Mouse (Mus musculus): ENCODE results near the gene Spdef.

Gene Spdef
- long read RNA-seq, experiment 1, result 0 reads
- long read RNA-seq, experiment 2, result 0 reads

DNA sequence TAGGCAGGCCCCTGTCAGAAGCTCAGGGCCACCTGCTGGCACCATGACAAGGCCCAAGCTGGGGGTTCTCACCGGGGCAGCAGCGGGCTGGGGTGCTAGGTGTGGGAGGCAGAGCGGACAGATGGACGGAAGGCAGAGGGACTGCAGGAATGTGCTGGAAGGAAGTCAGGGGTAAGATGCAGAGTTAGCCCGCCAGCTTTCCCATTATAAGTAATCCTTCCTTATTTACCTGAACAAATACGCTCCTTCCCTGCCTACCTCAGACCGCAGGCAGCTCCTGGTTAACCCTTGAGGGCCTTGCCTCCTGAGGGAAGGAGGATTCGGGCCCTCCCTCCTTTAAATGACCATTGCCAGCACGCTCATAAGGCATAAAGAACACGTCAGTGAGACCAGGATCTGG is at the start of gene Spdef:
Gene Spdef (minus strand): TSS at position 186 of the 400 bp plus-strand sequence.
- intact Hi-C loops (cut with DNase I), result no loop called here

DNA sequence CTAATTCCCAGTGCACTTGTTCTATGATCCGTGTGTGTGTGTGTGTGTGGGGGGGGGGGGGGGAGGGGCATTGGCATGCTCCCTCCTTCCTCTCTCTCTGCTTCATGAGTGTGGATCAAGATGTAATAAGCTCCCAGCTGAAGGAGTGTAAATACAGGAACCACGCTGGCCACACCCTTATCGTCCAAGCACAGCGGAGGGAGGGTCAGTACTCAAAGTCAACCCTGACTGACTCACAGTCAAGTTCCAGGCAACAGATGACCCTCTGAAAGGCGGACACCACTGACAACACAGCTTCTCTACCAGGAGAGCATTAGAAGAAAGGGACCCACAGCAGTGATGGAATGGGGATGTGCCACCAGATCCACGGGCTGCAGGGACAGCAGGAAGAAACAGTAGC is 49.1 kb upstream of the Spdef start:
- intact Hi-C loops (cut with DNase I), result no loop called here

DNA sequence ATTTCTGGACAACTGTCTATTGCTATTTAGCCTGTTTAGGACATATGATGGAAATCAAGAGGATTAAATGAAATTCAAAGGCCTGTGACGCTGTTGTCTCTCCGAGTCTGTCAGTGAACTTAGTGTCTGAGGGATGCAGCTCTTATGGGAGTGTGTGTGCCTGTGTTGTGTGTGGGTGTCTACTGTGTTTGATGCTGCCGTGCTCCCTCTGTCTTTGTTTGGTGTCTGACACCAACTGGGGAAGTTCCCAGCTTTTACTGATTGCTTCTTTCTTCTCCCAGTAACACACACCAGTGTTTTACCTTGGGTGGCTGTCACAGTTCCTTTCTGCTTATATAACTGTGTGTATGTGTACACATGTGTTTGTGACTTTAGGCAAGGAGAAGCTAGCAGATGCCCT is 45.4 kb upstream of the Spdef start:
- intact Hi-C loops (cut with DNase I), result no loop called here

DNA sequence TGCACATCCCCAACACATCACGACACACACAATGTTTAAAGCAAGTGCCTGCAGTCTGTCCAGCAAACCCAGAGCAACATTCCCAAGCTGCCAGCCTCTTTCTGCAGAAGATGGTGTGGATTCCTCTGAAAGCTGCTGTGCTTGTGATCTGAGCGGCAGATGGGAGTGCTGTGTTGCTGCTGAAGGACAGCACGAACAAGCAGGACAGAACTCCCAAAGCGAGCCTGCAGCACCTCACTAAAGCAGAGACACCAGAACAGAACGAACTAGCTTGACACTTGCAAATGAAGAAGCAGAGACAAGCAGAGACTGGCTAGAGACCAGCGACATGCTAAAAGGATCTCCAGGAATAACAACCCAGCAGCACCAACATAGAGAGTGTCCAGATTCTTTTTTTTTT is 42.9 kb upstream of the Spdef start:
- intact Hi-C loops (cut with DNase I), result no loop called here

DNA sequence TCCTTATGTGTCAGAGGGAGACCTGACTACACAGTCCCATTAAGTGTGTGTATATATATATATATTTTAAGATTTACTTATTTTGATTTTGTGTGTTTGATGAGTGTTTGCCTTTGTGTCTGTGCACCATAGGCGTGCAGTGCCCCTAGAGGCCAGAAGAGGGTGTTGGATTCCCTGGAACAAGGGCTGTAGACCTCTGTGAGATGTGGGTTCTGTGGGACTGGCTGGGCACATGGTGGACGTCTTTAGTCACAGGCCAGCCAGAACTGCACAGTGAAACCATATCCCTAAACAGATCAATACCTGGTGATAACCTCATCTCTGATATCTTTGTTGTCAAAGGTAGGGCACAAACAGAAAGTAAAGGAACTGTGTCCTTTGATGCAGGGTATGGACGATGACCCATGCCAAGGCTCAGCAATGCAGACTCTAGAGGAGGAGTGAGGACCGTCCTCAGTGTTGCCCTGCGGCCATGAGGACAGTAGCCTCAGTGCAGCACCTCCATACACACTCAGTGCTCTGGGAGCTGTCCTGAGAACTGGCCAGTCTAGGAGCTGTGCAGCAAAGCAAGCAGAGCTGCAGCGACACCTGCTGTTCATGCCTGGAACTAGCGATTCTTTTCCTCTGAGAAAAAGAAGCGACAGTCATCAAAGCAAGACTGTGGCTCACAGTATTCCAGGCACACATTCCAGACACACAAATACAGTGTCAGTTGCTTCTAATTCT is 40.2 kb upstream of the Spdef start:
- intact Hi-C loops (cut with DNase I), result loop anchor here (10.0 kb wide), 1 partner anchor 204 kb away; the partner anchor contains the start of gene AI413582

DNA sequence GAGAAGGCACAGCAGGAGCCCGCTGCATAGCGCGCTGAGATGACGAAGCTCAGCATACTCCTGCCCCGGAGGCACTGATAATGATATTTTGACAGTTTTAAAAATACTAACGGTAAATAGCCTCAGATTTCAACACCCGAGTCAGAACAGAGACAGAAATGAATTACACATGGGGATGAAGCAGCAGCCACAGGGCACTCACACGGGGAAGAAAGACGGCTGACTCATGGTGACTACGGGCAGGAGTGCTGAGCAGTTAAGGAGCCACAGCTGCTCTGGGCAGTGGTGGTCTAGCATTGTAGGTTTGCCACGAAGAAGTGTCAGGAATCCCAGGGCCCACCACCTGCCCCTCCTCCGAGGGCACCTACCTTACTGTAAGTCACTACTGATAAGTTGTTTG is 38.8 kb upstream of the Spdef start:
- intact Hi-C loops (cut with DNase I), result loop anchor here (10.0 kb wide), 1 partner anchor 203 kb away; the partner anchor contains the start of gene AI413582

DNA sequence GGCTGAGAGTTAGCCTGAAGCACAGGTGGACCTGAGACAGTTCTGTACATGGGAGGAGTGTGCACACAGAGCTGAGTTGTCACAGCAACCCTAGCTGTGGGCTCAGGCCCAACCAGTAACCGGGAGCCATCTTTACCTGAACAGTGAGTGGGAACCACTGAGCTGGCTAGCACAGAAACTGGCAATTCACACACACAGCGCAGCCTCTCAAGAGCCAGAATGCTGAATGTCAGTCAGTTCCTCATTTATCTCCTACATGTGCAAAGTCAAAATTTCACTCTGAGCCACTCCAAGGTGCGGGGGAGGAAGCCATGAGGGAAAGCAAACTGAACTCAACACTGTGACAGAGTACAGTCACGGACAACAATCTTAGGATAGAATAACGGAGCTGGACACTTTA is 38.4 kb upstream of the Spdef start:
- intact Hi-C loops (cut with DNase I), result loop anchor here (10.0 kb wide), 1 partner anchor 202 kb away; the partner anchor contains the start of gene AI413582

DNA sequence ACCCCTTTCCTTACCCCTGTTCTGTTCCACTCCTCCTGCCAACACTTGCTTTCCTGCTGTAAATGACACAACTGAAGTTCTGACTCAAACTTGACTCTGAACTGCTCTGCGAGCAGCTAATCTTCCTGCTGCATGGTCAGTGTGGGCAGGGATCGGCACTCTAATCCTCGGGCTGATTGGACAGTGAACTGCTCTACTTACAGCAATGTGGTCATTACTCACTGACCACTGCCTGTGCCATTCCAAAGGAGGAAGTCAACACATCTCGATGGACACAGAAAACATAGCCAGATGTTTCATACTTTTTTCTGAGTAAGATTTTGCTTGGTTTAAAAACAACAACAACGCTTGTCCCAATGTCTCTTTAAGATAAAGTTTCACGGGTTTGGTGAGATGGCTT is 36.3 kb upstream of the Spdef start:
- intact Hi-C loops (cut with DNase I), result loop anchor here (10.0 kb wide), 1 partner anchor 200 kb away; the partner anchor contains the start of gene AI413582

DNA sequence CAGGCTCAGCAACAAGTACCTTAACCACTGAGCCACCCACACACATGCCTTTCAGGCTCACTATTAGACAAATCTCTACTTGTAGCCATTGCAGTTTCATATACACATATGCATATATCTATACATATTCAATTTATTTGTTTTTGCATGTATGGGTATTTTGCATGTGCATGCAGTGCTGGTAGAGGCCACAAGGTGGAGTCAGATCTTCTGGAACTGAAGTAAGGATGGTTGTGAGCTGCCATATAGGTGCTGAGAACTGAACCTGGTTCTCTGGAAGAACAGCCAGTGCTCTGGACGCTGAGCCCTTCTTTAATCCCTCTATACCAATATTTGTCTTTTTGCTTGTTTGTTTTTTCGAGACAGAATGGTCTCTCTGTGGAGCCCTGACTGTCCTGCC is 35.7 kb upstream of the Spdef start:
- intact Hi-C loops (cut with DNase I), result loop anchor here (5.0 to 10.0 kb wide), 3 partner anchors 57 to 200 kb away; partner anchors contain the start of gene AI413582

DNA sequence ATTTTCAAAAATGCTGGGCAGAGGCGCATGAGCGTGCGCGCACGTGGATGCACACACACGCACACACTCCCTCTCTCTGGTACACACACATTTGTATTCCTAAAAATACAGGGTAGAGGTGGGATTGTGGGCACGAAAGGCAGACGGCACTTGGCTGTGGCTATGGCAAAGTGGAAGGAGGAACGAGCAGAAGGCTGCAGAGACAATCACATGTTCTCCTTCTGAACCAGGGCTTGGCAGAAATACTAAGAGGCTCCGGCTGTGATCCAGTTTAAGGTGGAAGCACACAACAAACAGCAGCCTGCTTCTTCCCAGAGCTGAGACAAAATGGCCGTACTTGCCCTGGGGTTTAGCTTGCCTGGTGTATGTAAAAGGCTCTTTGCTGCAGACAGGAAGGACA is 34.1 kb upstream of the Spdef start:
- intact Hi-C loops (cut with DNase I), result loop anchor here (5.0 to 10.0 kb wide), 3 partner anchors 56 to 198 kb away; partner anchors contain the start of gene AI413582

DNA sequence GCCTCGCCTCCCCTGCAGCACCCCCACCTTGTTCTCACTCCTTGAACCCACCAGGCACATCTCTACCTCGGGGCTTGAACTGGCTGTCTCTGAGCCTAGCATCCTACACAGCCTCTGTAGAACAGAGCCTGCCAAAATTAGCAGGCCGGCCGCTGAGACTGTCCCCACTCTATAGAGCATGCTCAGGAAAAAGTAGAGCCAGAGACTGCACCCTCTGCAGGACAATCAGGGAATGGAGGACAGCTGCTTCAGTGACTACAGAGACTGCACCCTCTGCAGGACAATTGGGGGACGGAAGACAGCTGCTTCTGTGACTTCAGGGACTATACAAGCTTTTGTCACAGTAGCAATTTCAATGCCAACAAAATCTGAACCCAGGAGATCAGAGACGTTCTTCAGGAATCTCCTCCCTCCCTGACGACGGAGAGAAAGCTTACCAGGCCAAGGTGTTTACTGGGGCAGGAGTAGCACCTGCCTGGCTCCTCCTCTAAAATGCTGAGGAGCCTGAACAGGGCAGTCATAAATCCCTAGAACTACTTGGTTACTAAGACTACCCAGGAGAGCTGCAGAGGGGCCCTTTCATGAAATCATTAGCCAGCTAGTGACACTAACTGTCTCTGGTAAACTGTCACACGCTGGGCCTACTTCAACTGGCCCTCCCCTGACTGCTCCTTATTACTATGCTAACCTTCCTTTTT is 33.0 kb upstream of the Spdef start:
- intact Hi-C loops (cut with DNase I), result loop anchor here (5.0 to 10.0 kb wide), 3 partner anchors 54 to 197 kb away; partner anchors contain the start of gene AI413582

DNA sequence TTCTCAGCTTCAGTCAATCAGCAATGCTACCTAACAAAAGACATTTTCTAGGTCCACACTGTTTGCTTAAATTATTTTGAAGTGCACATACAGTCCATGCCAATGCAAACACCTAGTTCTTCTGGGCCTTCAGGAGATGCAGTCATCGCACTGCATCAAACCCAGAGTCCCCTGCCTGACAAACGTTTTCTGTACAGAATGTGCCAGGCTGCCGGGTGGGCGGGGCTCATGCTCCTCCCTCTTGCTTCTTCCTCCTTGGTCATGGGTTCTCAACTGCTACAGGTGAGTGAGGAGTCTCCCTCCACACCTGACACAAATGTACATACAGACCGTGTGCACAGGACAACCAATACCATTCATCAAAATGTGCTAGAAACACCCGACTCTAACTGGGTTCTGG is 31.4 kb upstream of the Spdef start:
- intact Hi-C loops (cut with DNase I), result loop anchor here (5.0 to 10.0 kb wide), 3 partner anchors 53 to 195 kb away; partner anchors contain the start of gene AI413582

DNA sequence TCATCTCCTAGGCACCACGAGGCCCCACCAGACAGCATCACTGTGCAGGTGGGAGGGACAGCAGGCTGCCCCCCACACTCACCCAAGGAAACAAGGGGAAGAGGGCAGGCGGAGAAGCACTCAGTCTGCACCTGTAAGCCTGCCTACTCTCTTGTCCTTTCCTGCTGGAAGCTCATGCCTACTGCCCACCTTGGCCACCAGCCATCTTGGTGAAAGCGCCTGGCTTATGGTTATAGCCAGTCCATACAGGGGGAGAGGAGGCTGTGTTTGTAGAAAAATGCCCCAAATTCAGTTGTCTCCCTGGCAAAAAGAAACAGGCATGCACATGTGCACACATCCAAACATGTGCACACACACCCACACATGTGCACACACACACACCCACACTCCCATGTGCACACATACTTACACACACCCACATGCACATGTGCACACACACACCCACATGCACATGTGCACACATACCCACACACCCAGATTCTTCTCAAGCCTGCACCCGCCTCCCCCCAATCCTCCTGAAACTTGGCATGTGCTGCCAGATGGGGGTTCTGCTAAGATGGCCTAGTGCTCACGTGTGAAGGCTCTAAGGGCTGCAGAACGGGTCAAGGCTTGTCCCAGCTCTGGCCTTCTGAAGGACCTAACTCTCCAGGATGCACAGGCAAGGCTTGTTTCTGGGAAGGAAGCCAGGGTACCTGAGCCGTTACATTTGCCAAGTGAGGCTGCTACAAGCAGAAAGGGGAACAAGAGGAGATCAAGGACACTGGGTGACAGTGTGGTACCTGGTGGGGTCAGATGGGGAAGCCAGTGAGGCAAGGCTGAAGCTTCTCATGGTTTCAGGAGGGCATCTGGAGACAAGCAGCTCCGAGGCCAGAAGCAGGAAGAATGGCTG is 22.8 kb upstream of the Spdef start:
- intact Hi-C loops (cut with DNase I), result no loop called here

DNA sequence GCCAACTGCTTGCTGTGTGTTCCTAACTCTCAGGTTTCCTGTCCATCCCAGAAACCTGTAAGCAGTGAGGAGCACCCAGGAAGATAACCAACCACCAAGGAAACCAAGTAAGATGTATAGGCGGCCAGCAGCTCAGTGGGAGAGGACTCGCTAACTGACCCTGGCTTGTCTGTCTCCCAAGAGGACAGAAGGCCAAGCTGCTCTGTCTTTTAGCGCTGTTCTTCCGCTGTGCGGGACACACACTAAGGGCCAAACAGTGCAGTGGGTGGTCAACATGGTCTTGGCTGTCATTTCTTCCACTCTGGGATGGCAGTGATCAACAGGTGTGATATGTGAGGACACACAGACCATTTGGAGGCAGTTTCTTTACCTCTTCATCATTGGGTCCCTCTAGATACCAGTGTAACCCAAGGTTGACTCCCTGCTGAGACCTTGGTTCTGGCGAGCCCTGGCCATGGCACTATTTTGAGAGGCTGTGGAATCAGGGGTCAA is 21.7 kb upstream of the Spdef start:
- intact Hi-C loops (cut with DNase I), result no loop called here

DNA sequence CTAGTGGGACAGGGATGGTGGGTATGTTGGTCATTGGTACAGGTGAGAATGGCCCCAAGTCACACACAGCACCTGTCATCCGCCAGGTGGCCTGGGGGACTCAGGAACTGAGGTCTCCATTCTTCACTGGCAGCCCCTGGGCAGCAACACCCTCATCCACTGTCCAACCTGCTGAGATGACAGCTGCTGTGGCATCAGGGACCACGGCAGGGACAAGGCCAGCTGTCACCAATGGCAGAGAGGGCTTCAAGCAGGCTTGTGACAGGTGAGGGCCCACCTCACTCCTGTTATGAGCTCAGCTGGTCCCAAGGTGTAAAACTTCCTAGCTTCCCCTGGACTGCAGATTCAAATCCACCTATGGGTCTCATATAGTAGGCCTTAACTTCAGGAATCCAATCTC is 19.4 kb upstream of the Spdef start:
- intact Hi-C loops (cut with DNase I), result no loop called here

DNA sequence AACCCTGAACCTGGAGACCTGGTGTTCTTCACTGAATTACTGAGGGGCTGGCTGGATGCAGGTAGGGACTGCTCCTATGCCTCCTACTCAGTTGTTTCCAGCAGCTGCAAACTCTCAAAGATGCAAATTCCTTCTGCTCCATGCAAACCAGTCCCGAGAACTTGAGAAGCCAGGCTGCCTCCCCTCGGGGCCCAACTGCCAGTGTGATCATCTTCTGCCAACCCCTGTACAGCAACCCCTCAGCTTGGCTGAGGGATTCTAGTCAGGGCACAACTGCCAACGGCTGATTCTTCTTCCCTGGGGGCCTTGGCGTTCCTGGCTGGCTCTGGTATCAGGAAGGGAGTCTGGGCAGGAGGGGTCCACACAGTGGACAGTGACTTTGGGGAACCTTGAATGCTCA is 17.7 kb upstream of the Spdef start:
- intact Hi-C loops (cut with DNase I), result no loop called here

DNA sequence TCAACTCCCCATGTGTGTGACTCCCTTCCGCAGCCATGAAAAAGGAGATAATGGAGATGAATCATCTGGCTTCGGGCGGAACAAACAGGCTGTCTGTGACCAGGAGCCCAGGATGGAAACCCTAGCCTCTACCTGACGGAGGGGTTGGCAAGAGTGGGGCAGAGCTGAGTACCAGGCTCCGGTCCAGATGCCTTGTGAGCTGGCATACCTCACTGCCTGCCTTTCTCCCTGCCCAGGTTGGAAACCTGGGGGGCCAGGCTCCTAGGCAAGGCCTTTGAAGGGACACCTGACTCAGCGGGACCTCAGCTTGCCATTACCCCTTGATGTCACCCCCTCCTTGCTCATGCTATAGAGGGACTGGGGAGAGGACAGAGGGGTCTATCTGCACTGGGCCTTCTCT is 12.2 kb upstream of the Spdef start:
- intact Hi-C loops (cut with DNase I), result no loop called here

DNA sequence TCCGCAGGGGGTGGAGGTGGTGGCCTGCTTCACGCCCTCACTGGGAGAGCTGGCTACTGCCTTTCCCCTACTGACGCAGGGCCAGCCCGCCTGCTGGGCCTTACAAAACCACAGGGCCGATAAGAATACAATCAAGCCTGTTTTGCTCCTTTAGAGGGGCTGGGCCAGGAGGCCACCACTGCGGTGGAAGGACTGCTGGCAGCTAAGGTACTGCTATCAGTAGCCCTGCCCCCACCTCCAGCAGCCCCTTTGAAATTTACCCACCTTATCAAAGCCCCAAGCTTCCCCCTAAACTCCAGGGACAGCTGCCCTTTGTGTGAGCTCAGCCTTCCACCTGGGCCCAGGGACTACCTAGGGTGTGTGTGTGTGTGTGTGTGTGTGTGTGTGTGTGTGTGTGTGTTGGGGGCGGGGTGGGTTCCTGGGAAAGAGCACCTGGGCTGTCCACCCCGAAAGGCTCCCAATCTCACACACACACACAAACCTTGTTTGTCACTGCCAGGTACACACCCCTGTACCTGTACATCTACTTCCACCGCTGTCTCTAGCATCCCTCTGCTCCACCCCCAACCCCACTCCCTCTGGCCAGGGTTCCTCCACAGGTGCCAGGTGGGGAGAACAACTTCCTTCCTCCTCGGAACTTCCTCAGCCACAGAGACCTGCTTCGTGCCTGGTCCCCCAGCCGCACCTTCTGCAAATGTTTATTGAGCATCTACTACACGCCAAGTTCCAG is 5.8 kb upstream of the Spdef start:
- intact Hi-C loops (cut with DNase I), result no loop called here

DNA sequence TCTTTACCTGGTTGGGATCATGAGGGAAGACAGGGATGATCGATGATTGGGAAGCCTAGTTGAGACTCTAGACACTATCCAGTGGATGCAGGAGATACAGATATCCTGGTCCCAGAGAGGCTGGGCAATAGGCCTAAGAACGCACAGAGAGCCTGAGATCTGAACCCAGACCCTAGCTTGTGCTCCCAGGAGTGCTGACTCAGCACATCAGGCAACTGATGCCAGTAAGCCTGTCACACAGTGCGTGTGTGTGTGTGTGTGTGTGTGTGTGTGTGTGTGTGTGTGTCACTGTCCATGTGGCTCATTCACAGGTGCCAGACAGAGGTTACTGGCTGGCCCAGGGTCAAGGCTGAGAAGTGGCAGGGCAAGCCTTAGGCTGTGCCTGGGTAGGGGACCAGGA is 3.9 kb upstream of the Spdef start:
- intact Hi-C loops (cut with DNase I), result no loop called here

DNA sequence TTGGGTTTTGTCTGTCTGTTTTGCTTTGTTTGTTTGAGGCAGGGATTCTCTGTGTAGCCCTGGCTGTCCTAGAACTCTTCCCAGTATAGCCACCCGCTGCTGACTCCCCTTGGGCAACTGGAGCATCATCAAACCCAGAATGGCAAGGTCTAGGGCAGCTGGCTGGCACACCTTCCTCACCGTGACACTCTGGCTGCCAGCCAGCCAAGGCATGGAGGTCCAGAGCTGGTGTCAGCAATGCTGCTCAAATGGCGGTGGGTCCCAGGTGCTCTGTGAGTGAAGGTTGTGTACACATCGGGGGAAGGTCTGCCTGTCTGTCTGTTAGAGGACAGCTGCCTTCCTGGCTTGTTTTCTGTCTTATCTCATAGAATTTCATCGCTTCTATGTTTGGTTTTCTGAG is 3.4 kb upstream of the Spdef start:
- intact Hi-C loops (cut with DNase I), result no loop called here
